Mouse (Mus musculus): ENCODE measurements around the gene Xcr1. TPM values are rescaled to one million over a fixed set of nuclear protein-coding genes. Genes with fewer than 3 reads are reported as not detected.

Gene Xcr1
- total RNA-seq, 2 experiments from 2014 or later: not detected

GRCm38 (mm10) chr9:123815444-123815843, 46.4 kb downstream of the Xcr1 start:
- no peak for DNase-seq (ENCODE audit: low spot score)

GRCm38 (mm10) chr9:123814821-123815220, 47.0 kb downstream of the Xcr1 start:
- DNase-seq (ENCODE audit: low spot score): no peak

- no peak for DNase-seq (ENCODE audit: low spot score)
These were observed 47.5 kb downstream of the Xcr1 start for GRCm38 (mm10) chr9:123814326-123814725.

DNA sequence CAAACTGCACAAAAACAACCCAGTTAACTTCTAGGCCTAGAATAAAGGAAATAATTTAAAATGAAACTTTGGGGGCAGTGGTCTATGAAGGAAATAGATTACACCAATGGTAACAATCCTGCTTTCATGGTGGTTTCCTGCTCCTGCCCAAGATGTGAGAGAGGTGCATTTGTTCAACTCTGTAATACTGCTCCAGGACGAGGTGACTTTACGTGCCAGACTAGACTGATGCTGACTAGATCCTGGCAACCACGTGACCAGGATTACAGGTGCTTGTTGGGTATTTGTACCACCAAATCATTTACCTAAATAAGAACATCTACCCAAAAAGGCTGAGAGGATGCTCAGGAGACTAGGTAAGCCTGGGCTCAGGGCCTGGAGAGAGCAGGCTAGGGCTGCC, 50.0 kb downstream of the Xcr1 start:
- no peak for DNase-seq (ENCODE audit: low spot score)

DNA sequence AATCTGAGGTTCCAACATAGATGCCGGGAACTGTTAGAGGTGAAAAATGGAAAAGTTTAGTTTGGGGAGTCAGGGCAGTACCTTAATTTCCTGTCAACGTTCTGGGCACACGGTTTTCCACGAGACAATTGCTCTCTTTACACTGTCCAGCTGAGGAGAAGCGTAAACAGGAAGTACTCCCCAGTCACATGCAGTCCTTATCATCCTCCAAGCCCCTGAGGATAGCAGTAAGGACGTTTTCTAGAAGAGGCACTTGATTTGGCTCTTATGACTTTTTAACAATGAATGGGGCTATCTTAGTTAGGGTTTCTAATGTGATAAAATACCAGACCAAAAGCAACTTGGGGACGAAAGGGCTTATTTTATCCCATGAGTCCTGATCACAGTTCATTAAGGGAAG, 53.2 kb downstream of the Xcr1 start:
- no peak for DNase-seq (ENCODE audit: low spot score)

DNA sequence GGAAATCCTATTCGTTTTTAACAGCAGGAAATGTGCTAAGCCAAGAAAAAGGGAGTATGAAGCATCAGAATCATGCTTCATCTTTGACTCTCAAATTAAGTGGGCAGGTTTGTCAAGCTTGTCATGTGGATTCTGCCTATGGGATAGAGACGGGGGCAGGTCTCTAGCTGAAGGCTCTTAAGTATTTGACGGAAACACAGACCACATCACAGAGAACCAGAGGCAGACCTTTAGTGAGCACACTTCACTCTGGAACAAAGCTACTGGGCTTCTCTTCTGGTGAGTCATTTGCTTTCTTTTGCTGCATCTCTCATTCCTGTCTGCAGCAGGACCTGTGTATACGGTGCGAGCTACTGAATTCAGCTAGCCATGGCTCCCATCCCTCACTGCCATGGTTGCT, 55.6 kb downstream of the Xcr1 start, which contains the start of gene Cxcr6:
Cxcr6 (plus strand) TSS at position 209 of the 400 bp plus-strand sequence.
- DNase-seq (ENCODE audit: low spot score): no peak

DNA sequence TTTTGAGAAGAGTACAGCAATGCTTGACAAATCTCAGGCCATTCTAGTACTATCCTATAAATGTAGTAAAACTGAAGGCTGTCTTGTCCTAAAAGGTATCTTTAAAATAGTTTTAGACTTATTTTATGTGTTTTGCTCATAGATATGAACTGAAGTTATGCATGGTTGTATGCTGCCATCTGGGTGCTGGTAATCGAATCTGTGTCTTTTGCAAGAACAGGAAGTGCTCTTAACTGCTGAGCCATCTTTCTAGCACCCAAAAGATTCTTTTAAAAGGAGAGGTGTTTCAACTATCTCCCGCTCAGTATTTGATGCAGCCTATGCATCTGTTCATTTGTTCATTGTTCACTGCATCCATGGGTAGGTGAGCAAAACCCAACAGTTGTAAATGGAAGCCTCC, 56.6 kb downstream of the Xcr1 start:
- no peak for DNase-seq (ENCODE audit: low spot score)

DNA sequence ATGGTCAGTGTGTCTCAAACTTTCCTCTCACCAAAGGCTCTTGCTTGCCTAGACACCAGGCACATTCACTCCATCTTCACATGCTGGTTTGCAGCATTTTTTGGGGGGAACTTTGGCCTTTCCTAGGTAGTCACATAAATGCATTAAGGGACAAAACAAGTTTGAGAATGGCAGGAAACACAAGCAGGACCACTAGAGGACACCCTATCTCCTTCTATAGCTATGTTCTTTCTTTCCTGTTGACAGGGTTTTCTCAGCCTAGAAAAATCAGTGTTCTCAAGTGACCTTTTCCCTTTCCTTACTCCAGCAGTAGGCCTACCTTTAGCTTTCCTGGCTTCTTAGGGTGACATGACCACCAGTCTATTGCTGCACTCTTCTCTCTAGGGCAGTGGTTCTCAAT, 58.9 kb downstream of the Xcr1 start:
- no peak for DNase-seq (ENCODE audit: low spot score)

DNA sequence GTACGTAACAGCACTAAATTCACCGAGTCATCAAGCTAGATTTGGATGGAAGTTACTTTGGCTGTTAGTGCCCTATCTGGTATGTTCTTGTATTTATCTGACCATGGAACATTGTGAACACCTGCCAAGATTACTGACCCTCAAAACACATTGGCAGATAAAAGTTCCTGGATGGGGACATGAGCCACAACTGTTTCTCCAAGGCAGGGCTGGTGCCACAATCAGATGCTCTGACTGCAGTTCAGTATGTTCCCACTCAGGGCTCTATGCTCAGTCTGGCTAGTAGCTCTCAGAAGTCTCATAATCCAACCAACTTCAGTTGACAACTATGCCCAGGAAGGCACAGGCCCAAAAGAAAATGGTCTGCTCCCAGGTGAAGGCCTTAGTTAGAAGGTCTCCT, 59.4 kb downstream of the Xcr1 start:
- DNase-seq (ENCODE audit: low spot score): no peak

Other genes with a start within 250 kb of the Xcr1 start
- gene Slc6a20b, start 229.5 kb downstream of the Xcr1 start, total RNA-seq (2021): not detected
- not detected for gene Ccr9, start 183.6 kb downstream of the Xcr1 start, total RNA-seq (2021)
- under 1 TPM in 1 of 2 experiments, not detected in 1; 0.05 TPM for gene Slc6a20a, start 183.1 kb downstream of the Xcr1 start, total RNA-seq (2021)
- 10 to 100 TPM; 19.6 to 20.0 TPM for gene Lztfl1, start 144.3 kb downstream of the Xcr1 start, total RNA-seq (2021)
- gene Cxcr6, start 55.6 kb downstream of the Xcr1 start, total RNA-seq (2021): under 1 TPM in 1 of 2 experiments, not detected in 1; 0.12 TPM
- 100 to 1,000 TPM; 179 to 183 TPM for gene Fyco1, start 10.1 kb downstream of the Xcr1 start, total RNA-seq (2021)
- under 1 TPM in 1 of 2 experiments, not detected in 1; 0.07 TPM for gene Ccr1, start 106.7 kb upstream of the Xcr1 start, total RNA-seq (2021)
- gene Ccr1l1, start 116.4 kb upstream of the Xcr1 start, total RNA-seq (2021): not detected
- gene Ccr3, start 159.9 kb upstream of the Xcr1 start, total RNA-seq (2021): not detected
- under 1 TPM; 0.16 to 1.00 TPM for gene Ccr2, start 239.9 kb upstream of the Xcr1 start, total RNA-seq (2021)

All from gastrocnemius, adult 18-20 months (tissue).